Mouse (Mus musculus) bone marrow macrophage, adult 2 months (primary cell): ENCODE measurements around the gene Zkscan3. TPM values are rescaled to one million over a fixed set of nuclear protein-coding genes. Genes with fewer than 3 reads are reported as not detected.

Source experiments
- H3K27ac ChIP-seq: 2 replicates; pipeline ENCODE4 v1.5.1; 2012; ENCODE audit warnings: low read depth, low read length; ENCODE audit not compliant: insufficient read depth
- H3K4me1 ChIP-seq: 2 replicates; pipeline ENCODE4 v1.6.1; 2012; ENCODE audit warnings: low read length; ENCODE audit not compliant: control insufficient read depth, insufficient read depth
- H3K4me3 ChIP-seq: 2 replicates; pipeline ENCODE4 v1.5.1; 2012; ENCODE audit warnings: mild to moderate bottlenecking, low read length, moderate library complexity; ENCODE audit not compliant: insufficient read depth
- CTCF ChIP-seq: IDR thresholded peaks from 2 replicates; pipeline ENCODE4 v1.5.1; 2012; ENCODE audit warnings: low read depth, mild to moderate bottlenecking, low read length, moderate library complexity
- POLR2A ChIP-seq: IDR thresholded peaks from 2 replicates; pipeline ENCODE4 v1.6.1; 2012; ENCODE audit warnings: mild to moderate bottlenecking, low read depth, low read length, borderline replicate concordance
- polyA plus RNA-seq: library from polyadenylated mRNA; stranded (reverse); fragments of >200 nt; gene quantifications from 2 replicates; pipeline ENCODE4 v1.2.4, GENCODE M21; 2012; ENCODE audit not compliant: missing spikeins, insufficient read depth, insufficient read length

The Zkscan3 gene
- polyA plus RNA-seq, 1 experiment: 54.9 TPM

DNA sequence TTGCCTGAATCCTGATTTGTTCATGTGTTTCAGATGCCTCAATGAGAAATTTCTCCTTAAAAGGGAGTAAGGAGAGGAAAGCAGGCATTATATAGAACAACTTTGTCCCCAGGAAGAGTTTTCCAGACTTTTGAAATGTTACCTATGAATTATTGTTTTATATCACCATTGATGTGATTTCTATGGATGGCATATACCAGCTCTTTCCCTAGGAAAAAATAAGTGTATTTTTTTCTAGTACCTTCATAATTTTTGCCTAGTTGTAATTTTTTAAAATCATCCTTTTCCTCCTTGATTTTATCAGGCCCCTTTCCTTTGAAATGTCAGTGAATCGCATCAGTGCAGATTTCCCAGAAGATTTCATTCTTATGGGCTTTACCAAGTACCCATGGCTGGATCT lies 55.9 kb downstream of the Zkscan3 start, which contains the start of gene Olfr1367:
TSS of gene Olfr1367 (plus strand) at position 301 of the 400 bp plus-strand sequence.
- no peak for TF ChIP-seq POLR2A
- TF ChIP-seq CTCF: no peak
- Histone ChIP-seq H3K4me1 (no peaks in the 10 kb centered on the region), H3K27ac (no peak within 1 kb of the TSS), H3K4me3 (no peak within 1 kb of the TSS)

Other genes with a start within 250 kb of the Zkscan3 start
- 44.6 and 46.6 TPM in 2 replicates for gene Trim27, start 223.3 kb downstream of the Zkscan3 start, polyA plus RNA-seq
- gene Gpx5, start 110.0 kb downstream of the Zkscan3 start, polyA plus RNA-seq: not detected in 2 replicates
- gene Gpx6, start 90.6 kb downstream of the Zkscan3 start, polyA plus RNA-seq: not detected in 2 replicates
- gene Olfr1367, start 55.8 kb downstream of the Zkscan3 start, polyA plus RNA-seq: not detected in 2 replicates
- gene Zscan12, start 39.9 kb downstream of the Zkscan3 start, polyA plus RNA-seq: 5.7 and 7.1 TPM in 2 replicates
- gene Pgbd1, start 38.3 kb upstream of the Zkscan3 start, polyA plus RNA-seq: 0.17 and 0.65 TPM in 2 replicates
- gene Zscan26, start 51.0 kb upstream of the Zkscan3 start, polyA plus RNA-seq: 44.4 and 50.9 TPM in 2 replicates
- gene Nkapl, start 65.8 kb upstream of the Zkscan3 start, polyA plus RNA-seq: 0.92 and 1.3 TPM in 2 replicates
- 1.5 and 2.6 TPM in 2 replicates for gene Zkscan4, start 76.2 kb upstream of the Zkscan3 start, polyA plus RNA-seq
- not detected in 2 replicates for gene Gm10065, start 76.7 kb upstream of the Zkscan3 start, polyA plus RNA-seq
- 0.34 TPM in 1 of 2 replicates, not detected in the other for gene AK157302, start 92.5 kb upstream of the Zkscan3 start, polyA plus RNA-seq
- gene Gm11273, start 98.7 kb upstream of the Zkscan3 start, polyA plus RNA-seq: 5.1 and 18.9 TPM in 2 replicates
- gene Zkscan8, start 128.4 kb upstream of the Zkscan3 start, polyA plus RNA-seq: 5.6 and 5.8 TPM in 2 replicates
- gene Olfr1366, start 140.1 kb upstream of the Zkscan3 start, polyA plus RNA-seq: not detected in 2 replicates
- not detected in 2 replicates for gene Olfr1535, start 157.1 kb upstream of the Zkscan3 start, polyA plus RNA-seq
- gene Olfr1364, start 179.0 kb upstream of the Zkscan3 start, polyA plus RNA-seq: not detected in 2 replicates
- gene Olfr1362, start 211.3 kb upstream of the Zkscan3 start, polyA plus RNA-seq: not detected in 2 replicates
- gene Olfr11, start 239.8 kb upstream of the Zkscan3 start, polyA plus RNA-seq: not detected in 2 replicates